Mouse (Mus musculus) right cerebral cortex, postnatal 10 days (tissue): ENCODE data around the gene Tbc1d24.
"Not testable (repeated sequence)": the region's sequence is repeated elsewhere in the genome, so short reads cannot be mapped to it uniquely, and the experiment has no call there.

Experiments used
- DNase-seq, 2 experiments: peaks; one replicate each; pipeline ENCODE4 v3.0.0; 2021; ENCODE audit warnings: low spot score in 2 of 2

The Tbc1d24 gene

DNA sequence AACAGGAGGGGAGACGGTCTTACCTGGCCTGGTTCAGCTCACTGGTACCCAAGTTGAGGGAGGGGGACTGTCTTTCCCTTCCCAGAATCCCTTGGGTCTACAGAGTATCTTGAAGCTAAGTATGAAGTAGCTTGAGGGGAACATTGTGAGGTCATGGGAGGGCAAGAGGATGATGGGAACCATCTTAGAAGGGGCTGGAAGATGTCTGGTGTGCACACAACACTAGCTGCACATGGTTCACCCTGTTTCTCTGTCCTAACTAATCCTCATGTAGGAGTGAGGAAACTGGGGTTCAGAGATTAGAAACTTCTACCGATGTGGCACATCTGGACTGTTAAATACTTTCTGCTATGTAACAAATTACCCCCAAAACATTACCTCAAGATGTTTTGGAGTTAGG lies 54.5 kb downstream of the Tbc1d24 start, which contains the start of gene Pdpk1:
Gene Pdpk1, minus strand, starts transcription at position 101 of the 400 bp plus-strand sequence.
- DNase-seq = no peak

GRCm38 (mm10) chr17:24149421-24149820 lies 55.9 kb downstream of the Tbc1d24 start:
- DNase-seq = no peak

DNA sequence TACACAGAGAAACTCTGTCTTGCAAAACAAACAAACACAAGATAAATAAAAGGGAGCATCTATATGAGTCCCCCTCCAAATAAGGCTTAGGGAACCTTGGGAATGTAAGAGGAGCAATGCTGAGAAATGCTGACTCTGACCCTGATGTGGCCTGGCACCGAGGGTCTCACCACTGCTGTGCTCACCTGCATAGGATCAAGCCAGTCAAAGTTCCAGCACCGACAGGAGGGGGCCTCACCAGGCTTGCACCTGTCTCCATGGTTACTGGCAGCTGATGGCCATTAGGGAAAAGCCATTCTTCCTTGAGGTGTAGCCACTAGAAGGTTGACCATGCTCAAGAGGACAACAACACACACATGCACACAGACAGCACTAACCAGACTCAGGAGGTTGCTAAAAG lies 62.5 kb downstream of the Tbc1d24 start:
- DNase-seq = peak in 1 of 2 experiments; percentile 33

DNA sequence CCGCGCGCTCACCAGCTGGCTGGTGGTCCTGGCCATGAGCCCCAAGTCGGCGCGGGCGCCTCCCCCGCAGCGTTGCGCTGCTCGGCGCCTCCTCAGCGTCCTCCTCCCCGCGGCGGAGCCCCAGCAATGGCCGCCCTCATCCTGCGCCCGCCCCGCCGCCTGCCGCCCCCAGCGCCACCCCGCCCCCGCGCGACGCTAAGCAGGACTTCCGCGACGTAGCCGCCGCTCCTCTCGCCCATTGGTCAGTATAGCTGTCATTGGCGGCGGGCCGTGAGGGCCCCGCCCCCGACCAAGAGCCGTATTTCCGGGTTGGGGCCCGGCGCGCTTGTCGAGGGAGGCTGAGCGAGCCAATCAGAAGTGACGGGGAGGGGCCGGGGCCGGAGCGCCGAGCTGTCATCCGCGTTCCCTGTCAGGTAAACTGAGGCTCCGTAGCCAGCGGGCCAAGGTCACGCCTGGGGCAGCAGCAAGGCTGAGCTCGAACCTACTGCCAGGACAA lies 63.9 kb downstream of the Tbc1d24 start:
- DNase-seq = peak; percentile 98

- DNase-seq = peak; percentile 49 to 50
Measured at GRCm38 (mm10) chr17:24140845-24141424, 64.4 kb downstream of the Tbc1d24 start.

- DNase-seq = no peak
Measured at GRCm38 (mm10) chr17:24139968-24140367, 65.4 kb downstream of the Tbc1d24 start.

GRCm38 (mm10) chr17:24139256-24139655 lies 66.1 kb downstream of the Tbc1d24 start:
- peak in 1 of 2 experiments; percentile 24 for DNase-seq

GRCm38 (mm10) chr17:24137226-24137880 lies 68.0 kb downstream of the Tbc1d24 start:
- peak in 1 of 2 experiments; percentile 20 for DNase-seq

DNA sequence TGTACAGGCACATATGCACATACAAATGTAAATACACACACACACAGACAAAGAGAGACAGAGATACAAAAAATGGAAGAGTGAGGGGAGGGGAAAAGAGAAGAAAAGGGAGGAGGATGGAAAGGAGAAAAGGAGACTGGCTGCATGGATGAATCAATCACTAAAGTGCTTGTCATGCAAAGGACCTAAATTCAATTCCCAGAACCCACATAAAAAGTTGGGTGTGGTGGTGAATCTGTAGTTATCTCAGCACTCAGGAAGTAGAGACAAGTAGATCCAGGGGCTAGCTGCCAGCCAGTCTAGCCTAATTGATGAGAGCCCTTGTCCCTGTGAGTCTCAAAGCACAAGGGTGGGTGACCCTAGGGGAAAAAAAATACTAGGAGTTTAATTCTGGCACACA lies 71.3 kb downstream of the Tbc1d24 start:
- DNase-seq = no peak

GRCm38 (mm10) chr17:24132919-24133318 lies 72.4 kb downstream of the Tbc1d24 start:
- DNase-seq = not testable (repeated sequence)

GRCm38 (mm10) chr17:24131570-24131969 lies 73.8 kb downstream of the Tbc1d24 start:
- no peak for DNase-seq

- not testable (repeated sequence) for DNase-seq
Measured at GRCm38 (mm10) chr17:24129246-24129645, 76.1 kb downstream of the Tbc1d24 start.

GRCm38 (mm10) chr17:24127592-24127991 lies 77.8 kb downstream of the Tbc1d24 start:
- DNase-seq = no peak

DNA sequence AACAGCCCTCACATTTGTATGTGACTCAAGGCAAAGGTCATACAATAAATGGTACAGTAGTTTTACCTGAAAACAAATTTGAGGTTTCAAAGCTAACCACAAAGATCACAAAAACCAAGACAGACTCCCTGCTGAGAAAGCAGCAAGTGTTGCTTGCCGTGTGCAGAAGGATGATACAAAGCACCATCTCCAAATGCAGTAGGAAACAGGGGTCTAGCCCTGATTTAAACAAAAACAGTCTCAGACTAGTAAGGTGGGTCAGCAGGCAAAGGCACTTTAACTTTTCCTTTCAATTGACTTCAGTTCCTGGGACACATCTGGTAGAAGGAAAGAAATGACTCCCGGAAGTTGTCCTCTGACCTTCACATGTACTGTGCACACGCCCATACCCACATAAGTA lies 78.6 kb downstream of the Tbc1d24 start:
- DNase-seq = no peak
